Mouse (Mus musculus): ENCODE measurements at regions not wholly inside any gene's neighbourhood (a gene's known extent, or its start where the extent isn't known, plus 50 kb on each side); places are given as distances from the start of the nearest gene placed in this dataset.

- Histone ChIP-seq H3K36me3 (ENCODE audit: control insufficient read depth, insufficient read depth, low read length) (no peaks in the 10 kb centered on the region), H3K27ac (ENCODE audit: control insufficient read depth, insufficient read depth, low read depth, low read length) (no peak overlapping the region), H3K27me3 (ENCODE audit: control insufficient read depth, insufficient read depth, low read length) (no peaks in the 10 kb centered on the region), H3K4me3 (ENCODE audit: control insufficient read depth, low read depth, low read length) (no peak overlapping the region), H3K4me1 (ENCODE audit: control insufficient read depth, insufficient read depth, low read length) (no peaks in the 10 kb centered on the region)
- TF ChIP-seq CTCF (IDR thresholded peaks at IDR 0.05; ENCODE audit: control insufficient read depth, insufficient read depth, insufficient replicate concordance, low read depth, low read length) = no peak
- TF ChIP-seq POLR2A (IDR thresholded peaks at IDR 0.05; ENCODE audit: control insufficient read depth, low read depth, low read length) = no peak
These were observed 130.5 kb upstream of the Tbx18 start for GRCm38 (mm10) chr9:87861588-87861987.

GRCm38 (mm10) chr9:87865236-87865635 lies 134.2 kb upstream of the Tbx18 start:
- Histone ChIP-seq H3K36me3 (ENCODE audit: control insufficient read depth, insufficient read depth, low read length) (no peaks in the 10 kb centered on the region), H3K27me3 (ENCODE audit: control insufficient read depth, insufficient read depth, low read length) (no peaks in the 10 kb centered on the region), H3K27ac (ENCODE audit: control insufficient read depth, insufficient read depth, low read depth, low read length) (no peak overlapping the region), H3K4me1 (ENCODE audit: control insufficient read depth, insufficient read depth, low read length) (no peaks in the 10 kb centered on the region), H3K4me3 (ENCODE audit: control insufficient read depth, low read depth, low read length) (no peak overlapping the region)
- no peak for TF ChIP-seq POLR2A (IDR thresholded peaks at IDR 0.05; ENCODE audit: control insufficient read depth, low read depth, low read length)

GRCm38 (mm10) chr9:87872384-87872905 lies 141.4 kb upstream of the Tbx18 start:
- TF ChIP-seq POLR2A (IDR thresholded peaks at IDR 0.05; ENCODE audit: control insufficient read depth, low read depth, low read length) (no peak), CTCF (IDR thresholded peaks at IDR 0.05; ENCODE audit: control insufficient read depth, insufficient read depth, insufficient replicate concordance, low read depth, low read length) (no peak)
- no peaks in the 10 kb centered on the region for H3K27me3 ChIP-seq (ENCODE audit: control insufficient read depth, insufficient read depth, low read length)

GRCm38 (mm10) chr9:87882587-87882986 lies 151.5 kb upstream of the Tbx18 start:
- TF ChIP-seq POLR2A (IDR thresholded peaks at IDR 0.05; ENCODE audit: control insufficient read depth, low read depth, low read length) = no peak
- TF ChIP-seq CTCF (IDR thresholded peaks at IDR 0.05; ENCODE audit: control insufficient read depth, insufficient read depth, insufficient replicate concordance, low read depth, low read length) = no peak
- Histone ChIP-seq H3K36me3 (ENCODE audit: control insufficient read depth, insufficient read depth, low read length) (no peaks in the 10 kb centered on the region), H3K27ac (ENCODE audit: control insufficient read depth, insufficient read depth, low read depth, low read length) (no peak overlapping the region), H3K27me3 (ENCODE audit: control insufficient read depth, insufficient read depth, low read length) (no peaks in the 10 kb centered on the region), H3K4me3 (ENCODE audit: control insufficient read depth, low read depth, low read length) (no peak overlapping the region), H3K4me1 (ENCODE audit: control insufficient read depth, insufficient read depth, low read length) (no peaks in the 10 kb centered on the region)

More at GRCm38 (mm10) chr9:87872384-87872905, 141.4 kb upstream of the Tbx18 start:
- Histone ChIP-seq H3K4me1 (ENCODE audit: control insufficient read depth, insufficient read depth, low read length) (no peaks in the 10 kb centered on the region), H3K27ac (ENCODE audit: control insufficient read depth, insufficient read depth, low read depth, low read length) (no peak overlapping the region), H3K4me3 (ENCODE audit: control insufficient read depth, low read depth, low read length) (no peak overlapping the region), H3K36me3 (ENCODE audit: control insufficient read depth, insufficient read depth, low read length) (no peaks in the 10 kb centered on the region)

- Histone ChIP-seq H3K4me3 (ENCODE audit: control insufficient read depth, low read depth, low read length) (no peak overlapping the region), H3K27me3 (ENCODE audit: control insufficient read depth, insufficient read depth, low read length) (no peaks in the 10 kb centered on the region), H3K27ac (ENCODE audit: control insufficient read depth, insufficient read depth, low read depth, low read length) (no peak overlapping the region), H3K36me3 (ENCODE audit: control insufficient read depth, insufficient read depth, low read length) (no peaks in the 10 kb centered on the region), H3K4me1 (ENCODE audit: control insufficient read depth, insufficient read depth, low read length) (no peaks in the 10 kb centered on the region)
- no peak for TF ChIP-seq POLR2A (IDR thresholded peaks at IDR 0.05; ENCODE audit: control insufficient read depth, low read depth, low read length)
- TF ChIP-seq CTCF (IDR thresholded peaks at IDR 0.05; ENCODE audit: control insufficient read depth, insufficient read depth, insufficient replicate concordance, low read depth, low read length) = no peak
These were observed 152.0 kb upstream of the Tbx18 start for GRCm38 (mm10) chr9:87883069-87883468.

- no peaks in the 10 kb centered on the region for H3K4me1 ChIP-seq (ENCODE audit: control insufficient read depth, insufficient read depth, low read length)
- H3K36me3 ChIP-seq (ENCODE audit: control insufficient read depth, insufficient read depth, low read length) = no peaks in the 10 kb centered on the region
- H3K4me3 ChIP-seq (ENCODE audit: control insufficient read depth, low read depth, low read length) = no peak overlapping the region
- H3K27me3 ChIP-seq (ENCODE audit: control insufficient read depth, insufficient read depth, low read length) = no peaks in the 10 kb centered on the region
- H3K27ac ChIP-seq (ENCODE audit: control insufficient read depth, insufficient read depth, low read depth, low read length) = no peak overlapping the region
- no peak for TF ChIP-seq CTCF (IDR thresholded peaks at IDR 0.05; ENCODE audit: control insufficient read depth, insufficient read depth, insufficient replicate concordance, low read depth, low read length)
- no peak for TF ChIP-seq POLR2A (IDR thresholded peaks at IDR 0.05; ENCODE audit: control insufficient read depth, low read depth, low read length)
These were observed 163.0 kb upstream of the Tbx18 start for GRCm38 (mm10) chr9:87894051-87894450.

- Histone ChIP-seq H3K27me3 (ENCODE audit: control insufficient read depth, insufficient read depth, low read length) (no peaks in the 10 kb centered on the region), H3K4me3 (ENCODE audit: control insufficient read depth, low read depth, low read length) (no peak overlapping the region), H3K4me1 (ENCODE audit: control insufficient read depth, insufficient read depth, low read length) (no peaks in the 10 kb centered on the region), H3K27ac (ENCODE audit: control insufficient read depth, insufficient read depth, low read depth, low read length) (no peak overlapping the region), H3K36me3 (ENCODE audit: control insufficient read depth, insufficient read depth, low read length) (no peaks in the 10 kb centered on the region)
- TF ChIP-seq CTCF (IDR thresholded peaks at IDR 0.05; ENCODE audit: control insufficient read depth, insufficient read depth, insufficient replicate concordance, low read depth, low read length) (no peak), POLR2A (IDR thresholded peaks at IDR 0.05; ENCODE audit: control insufficient read depth, low read depth, low read length) (no peak)
These were observed 163.5 kb upstream of the Tbx18 start for GRCm38 (mm10) chr9:87894596-87894995.

- Histone ChIP-seq H3K36me3 (ENCODE audit: control insufficient read depth, insufficient read depth, low read length) (no peaks in the 10 kb centered on the region), H3K4me1 (ENCODE audit: control insufficient read depth, insufficient read depth, low read length) (no peaks in the 10 kb centered on the region), H3K4me3 (ENCODE audit: control insufficient read depth, low read depth, low read length) (no peak overlapping the region), H3K27me3 (ENCODE audit: control insufficient read depth, insufficient read depth, low read length) (no peaks in the 10 kb centered on the region), H3K27ac (ENCODE audit: control insufficient read depth, insufficient read depth, low read depth, low read length) (no peak overlapping the region)
- no peak for TF ChIP-seq CTCF (IDR thresholded peaks at IDR 0.05; ENCODE audit: control insufficient read depth, insufficient read depth, insufficient replicate concordance, low read depth, low read length)
- TF ChIP-seq POLR2A (IDR thresholded peaks at IDR 0.05; ENCODE audit: control insufficient read depth, low read depth, low read length) = no peak
These were observed 164.5 kb upstream of the Tbx18 start for GRCm38 (mm10) chr9:87895526-87895925.
